Mouse (Mus musculus): ENCODE measurements around the gene Dna2. TPM values are rescaled to one million over a fixed set of nuclear protein-coding genes. Genes with fewer than 3 reads are reported as not detected.

Gene Dna2
- polyA plus RNA-seq, 2 experiments from 2014 or later, result 4.6 to 5.2 TPM

GRCm38 (mm10) chr10:62984072-62984471 is 37.2 kb downstream of the Dna2 start:
- ATAC-seq, result peak; percentile 63

GRCm38 (mm10) chr10:62984495-62984894 is 37.7 kb downstream of the Dna2 start:
- peak; percentile 13 for ATAC-seq

GRCm38 (mm10) chr10:62987341-62987740 is 40.5 kb downstream of the Dna2 start:
- ATAC-seq, result no peak

GRCm38 (mm10) chr10:62990636-62991035 is 43.8 kb downstream of the Dna2 start:
- no peak for ATAC-seq

- no peak for ATAC-seq
Observed at GRCm38 (mm10) chr10:62993991-62994390, 47.2 kb downstream of the Dna2 start.

GRCm38 (mm10) chr10:63000584-63000983 is 53.8 kb downstream of the Dna2 start:
- ATAC-seq, result no peak

GRCm38 (mm10) chr10:63003252-63003651 is 56.4 kb downstream of the Dna2 start:
- ATAC-seq, result no peak

- ATAC-seq, result no peak
Observed at GRCm38 (mm10) chr10:63004556-63004955, 57.7 kb downstream of the Dna2 start.

GRCm38 (mm10) chr10:63008193-63008592 is 61.4 kb downstream of the Dna2 start:
- ATAC-seq, result no peak

GRCm38 (mm10) chr10:63010268-63010667 is 63.4 kb downstream of the Dna2 start:
- no peak for ATAC-seq

GRCm38 (mm10) chr10:63011556-63011955 is 64.7 kb downstream of the Dna2 start:
- no peak for ATAC-seq

GRCm38 (mm10) chr10:63013476-63013875 is 66.7 kb downstream of the Dna2 start:
- no peak for ATAC-seq

GRCm38 (mm10) chr10:63014168-63014567 is 67.3 kb downstream of the Dna2 start:
- ATAC-seq, result no peak

GRCm38 (mm10) chr10:63019304-63019703 is 72.5 kb downstream of the Dna2 start:
- no peak for ATAC-seq

GRCm38 (mm10) chr10:63021702-63022101 is 74.9 kb downstream of the Dna2 start:
- no peak for ATAC-seq

- ATAC-seq, result no peak
Observed at GRCm38 (mm10) chr10:63022541-63023120, 75.8 kb downstream of the Dna2 start.

GRCm38 (mm10) chr10:63023121-63023748 is 76.4 kb downstream of the Dna2 start:
- peak; percentile 9 for ATAC-seq

Other genes starting within 250 kb of the Dna2 start
- 1 to 10 TPM; 1.5 TPM for gene Stox1, start 220.9 kb upstream of the Dna2 start, polyA plus RNA-seq (2017; shearing (Covaris generic))
- 100 to 1,000 TPM; 111 to 132 TPM for gene Ccar1, start 154.7 kb upstream of the Dna2 start, polyA plus RNA-seq (2017; shearing (Covaris generic))
- 1 to 10 TPM; 5.1 to 6.3 TPM for gene Tet1, start 38.0 kb upstream of the Dna2 start, polyA plus RNA-seq (2017; shearing (Covaris generic))
- gene Slc25a16, start 26.4 kb upstream of the Dna2 start, polyA plus RNA-seq (2017; shearing (Covaris generic)), result 1 to 10 TPM; 3.2 to 3.5 TPM
- gene Rufy2, start 33.2 kb downstream of the Dna2 start, polyA plus RNA-seq (2017; shearing (Covaris generic)), result 10 to 100 TPM; 35.9 to 36.7 TPM
- 10 to 100 TPM; 66.3 to 75.6 TPM for gene Hnrnph3, start 77.2 kb downstream of the Dna2 start, polyA plus RNA-seq (2017; shearing (Covaris generic))
- gene Pbld2, start 77.3 kb downstream of the Dna2 start, polyA plus RNA-seq (2017; shearing (Covaris generic)), result under 1 TPM in 1 of 2 experiments, not detected in 1; 0.44 TPM
- gene Pbld1, start 113.1 kb downstream of the Dna2 start, polyA plus RNA-seq (2017; shearing (Covaris generic)), result not detected
- gene Atoh7, start 152.6 kb downstream of the Dna2 start, polyA plus RNA-seq (2017; shearing (Covaris generic)), result not detected